Mouse (Mus musculus) heart, embryonic 11.5 days (tissue): ENCODE results near the gene Dus1l. TPM values are rescaled to one million over a fixed set of nuclear protein-coding genes. Genes with fewer than 3 reads are reported as not detected.
A peak's percentile ranks its signal among the peaks of the same experiment; 100 is the strongest.
"Not testable (repeated sequence)": the region's sequence is repeated elsewhere in the genome, so short reads cannot be mapped to it uniquely, and the experiment has no call there.

Source experiments
- ATAC-seq: fragments of 200-750 bp; cut with Nextera tagmentation; replicated peaks from 2 replicates; pipeline ENCODE4 v1.8.0; 2017; ENCODE audit warnings: moderate library complexity; ENCODE audit not compliant: insufficient number of reproducible peaks, low FRiP score, low TSS enrichment
- H3K27ac ChIP-seq: fragments of 300-500 bp; sonication (generic); 2 replicates; pipeline ENCODE4 v1.5.1; 2014; ENCODE audit warnings: mild to moderate bottlenecking, low read depth, low read length
- H3K27me3 ChIP-seq: fragments of 300-500 bp; sonication (generic); 2 replicates; pipeline ENCODE4 v1.6.1; 2014; ENCODE audit warnings: mild to moderate bottlenecking, low read length, mixed read lengths; ENCODE audit not compliant: control insufficient read depth, insufficient read depth
- H3K36me3 ChIP-seq: fragments of 300-500 bp; sonication (generic); 2 replicates; pipeline ENCODE4 v1.6.1; 2014; ENCODE audit warnings: mild to moderate bottlenecking, low read length, moderate library complexity, mixed read lengths; ENCODE audit not compliant: control insufficient read depth, insufficient read depth
- H3K4me1 ChIP-seq: fragments of 300-500 bp; sonication (generic); 2 replicates; pipeline ENCODE4 v1.6.1; 2014; ENCODE audit warnings: low read length; ENCODE audit not compliant: control insufficient read depth, insufficient read depth
- H3K4me2 ChIP-seq: fragments of 300-500 bp; sonication (generic); 2 replicates; pipeline ENCODE4 v1.6.1; 2014; ENCODE audit warnings: mild to moderate bottlenecking, moderate library complexity
- H3K4me3 ChIP-seq: fragments of 300-500 bp; sonication (generic); 2 replicates; pipeline ENCODE4 v1.5.1; 2014; ENCODE audit warnings: low read depth, low read length
- H3K9ac ChIP-seq: fragments of 300-500 bp; sonication (generic); 2 replicates; pipeline ENCODE4 v1.6.1; 2014; ENCODE audit warnings: mild to moderate bottlenecking, low read depth, low read length, moderate library complexity
- H3K9me3 ChIP-seq: fragments of 300-500 bp; sonication (generic); replicated peaks from 2 replicates; pipeline ENCODE4 v1.6.1; 2016; ENCODE audit warnings: low read length; ENCODE audit not compliant: control insufficient read depth
- WGBS: fragments of 180-500 bp; shearing (Covaris S2); extraction: QIAGEN DNeasy Blood & Tissue Kit; methylation state at CpG from one replicate; pipeline ENCODE4 v1.1.7; 2014; ENCODE audit not compliant: insufficient replicate concordance; 5-methylcytosine and 5-hydroxymethylcytosine counted together
- polyA plus RNA-seq: library from polyadenylated mRNA; unstranded; fragments of >200 nt; fragmentation: Nextera tagmentation; extraction: Ambion mirVana; gene quantifications from 2 replicates; pipeline ENCODE4 v1.2.1, GENCODE M21; 2014

Dus1l gene
- polyA plus RNA-seq, 1 experiment from 2014 or later, result 59.9 TPM

DNA sequence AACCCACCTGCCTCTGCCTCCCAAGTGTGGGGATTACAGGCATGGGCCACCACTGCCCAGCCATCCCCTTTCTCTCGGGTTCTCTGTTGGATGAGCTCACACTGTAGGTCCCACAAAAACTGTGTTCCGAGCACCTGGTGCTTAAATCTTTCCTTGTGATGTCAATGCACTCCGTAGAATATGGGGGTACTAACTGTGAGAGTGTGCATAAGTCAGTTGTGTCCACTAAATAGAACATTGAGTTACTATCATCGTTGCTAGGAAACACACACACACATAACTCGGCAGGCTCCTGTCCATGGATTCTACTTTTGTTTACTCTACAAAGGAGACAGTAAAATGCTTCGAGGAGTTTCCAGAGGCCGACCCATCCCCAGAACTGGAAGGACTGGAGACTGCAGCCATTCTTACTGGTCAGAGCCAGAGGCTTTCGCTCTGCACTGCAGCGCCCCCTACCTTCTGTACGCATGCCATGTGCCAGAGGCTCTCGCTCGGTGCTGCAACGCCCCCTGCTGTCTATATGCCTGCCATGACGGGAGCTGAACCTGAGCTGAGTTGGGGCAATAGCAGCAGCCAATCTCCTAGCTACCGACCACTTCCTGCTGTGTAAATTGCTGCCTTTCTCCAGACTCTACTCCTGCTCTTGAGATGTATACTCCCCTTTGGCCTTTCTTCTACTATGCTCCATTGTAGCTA is 20.3 kb downstream of the Dus1l start:
- no peak overlapping the region for H3K27ac ChIP-seq
- no peak overlapping the region for H3K4me3 ChIP-seq
- no peak overlapping the region for H3K4me2 ChIP-seq
- H3K27me3 ChIP-seq, result peaks cover 6% of the 10 kb centered on the region; the same call in 1 of the 2 replicates
- 29% methylated on average over 15 of the region's 15 CpGs for WGBS
- H3K9ac ChIP-seq, result no peak overlapping the region
- ATAC-seq, result peak; percentile 55
- H3K4me1 ChIP-seq, result no peaks in the 10 kb centered on the region
- H3K36me3 ChIP-seq, result no peaks in the 10 kb centered on the region
- no peaks in the 10 kb centered on the region for H3K9me3 ChIP-seq

DNA sequence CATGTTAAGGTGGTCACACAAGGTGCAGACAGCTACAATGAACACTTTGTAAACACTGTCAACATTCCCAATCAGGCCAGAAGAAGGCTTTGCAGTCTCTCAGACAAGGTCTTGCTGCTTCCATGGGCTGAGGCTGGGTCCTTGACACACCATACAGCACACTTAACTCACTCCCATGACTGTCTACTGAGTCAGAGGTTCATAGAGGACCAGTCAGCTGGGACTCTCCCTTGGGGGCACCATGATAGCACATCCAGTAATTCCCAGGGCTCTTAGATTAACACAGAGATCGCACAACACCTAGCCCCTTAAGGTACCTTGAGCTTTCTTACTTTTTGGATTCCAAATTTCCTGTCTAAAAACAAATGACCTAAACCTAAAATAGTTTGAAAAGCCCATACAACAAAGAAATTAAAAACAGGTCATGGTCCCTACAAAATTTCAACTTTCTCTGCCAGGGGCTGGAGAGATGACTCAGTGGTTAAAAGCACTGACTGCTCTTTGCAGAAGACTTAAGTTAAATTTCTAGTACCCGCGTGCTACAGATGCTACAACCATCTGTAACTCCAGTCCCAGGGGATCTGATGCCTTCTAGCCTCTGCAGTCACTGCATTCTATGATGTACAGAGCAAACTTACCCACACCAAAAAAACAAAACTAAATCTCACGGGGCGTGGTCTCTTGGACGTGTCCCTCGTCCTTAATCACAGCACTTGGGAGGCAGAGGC is 22.6 kb downstream of the Dus1l start:
- no peaks in the 10 kb centered on the region for H3K36me3 ChIP-seq
- H3K4me1 ChIP-seq, result no peaks in the 10 kb centered on the region
- no peaks in the 10 kb centered on the region for H3K9me3 ChIP-seq
- 74% methylated on average over 7 of the region's 7 CpGs for WGBS
- peaks cover 6% of the 10 kb centered on the region; the same call in 1 of the 2 replicates for H3K27me3 ChIP-seq
- ATAC-seq, result no peak
- H3K27ac ChIP-seq, result no peak overlapping the region
- H3K4me3 ChIP-seq, result no peak overlapping the region
- H3K4me2 ChIP-seq, result no peak overlapping the region
- H3K9ac ChIP-seq, result no peak overlapping the region

DNA sequence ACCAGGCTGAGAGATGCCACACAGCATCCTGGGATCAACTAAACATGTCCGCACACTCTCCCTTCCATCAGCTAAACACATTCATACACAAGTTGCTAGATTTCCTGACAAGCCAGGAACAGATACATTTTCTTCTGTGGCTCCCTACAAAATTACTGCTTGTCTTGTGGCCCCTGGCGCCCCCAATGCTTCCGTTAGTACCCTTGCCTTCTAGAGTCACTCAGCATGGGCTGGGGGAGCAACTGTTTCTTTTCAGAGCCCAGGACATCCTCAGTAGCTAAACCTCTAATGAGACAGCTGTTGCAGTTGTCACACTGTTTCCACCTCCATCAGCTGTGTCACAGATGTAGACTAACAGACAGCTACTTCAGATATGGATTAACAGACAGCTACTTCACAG is 23.5 kb downstream of the Dus1l start:
- Histone ChIP-seq H3K4me1 (no peaks in the 10 kb centered on the region), H3K9me3 (no peaks in the 10 kb centered on the region), H3K36me3 (no peaks in the 10 kb centered on the region), H3K9ac (no peak overlapping the region), H3K4me2 (no peak overlapping the region), H3K27me3 (0 out of 2 replicates have a peak, but pooled peaks cover 3% of the 10 kb centered on the region), H3K4me3 (no peak overlapping the region), H3K27ac (no peak overlapping the region)
- ATAC-seq, result no peak
- WGBS, result 73% methylated on average over 3 of the region's 3 CpGs

DNA sequence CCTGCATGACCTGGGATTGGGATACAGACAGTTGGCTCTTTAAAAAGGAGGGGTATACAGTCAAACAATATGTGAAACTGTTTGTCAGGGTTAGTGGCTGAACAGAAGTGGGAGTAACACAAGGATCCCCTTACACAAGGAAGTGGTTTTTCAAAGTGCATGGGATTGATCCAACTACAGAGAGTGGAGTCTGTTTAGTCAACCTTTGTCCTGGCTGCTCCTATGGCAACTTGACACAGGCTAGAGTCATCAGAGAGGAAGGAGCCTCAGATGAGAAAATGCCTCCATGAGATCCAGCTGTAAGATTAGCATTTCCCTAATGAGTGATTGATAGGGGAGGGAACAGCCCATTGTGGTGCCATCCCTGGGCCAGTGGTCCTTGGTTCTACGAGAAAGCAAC is 28.0 kb downstream of the Dus1l start:
- no peaks in the 10 kb centered on the region for H3K4me1 ChIP-seq
- ATAC-seq, result no peak
- 52% methylated on average over 1 of the region's 1 CpGs for WGBS
- H3K9ac ChIP-seq, result no peak overlapping the region
- no peak overlapping the region for H3K4me2 ChIP-seq
- H3K9me3 ChIP-seq, result no peaks in the 10 kb centered on the region
- no peaks in the 10 kb centered on the region for H3K36me3 ChIP-seq
- H3K27ac ChIP-seq, result no peak overlapping the region
- H3K27me3 ChIP-seq, result peaks cover 15% of the 10 kb centered on the region
- H3K4me3 ChIP-seq, result no peak overlapping the region

DNA sequence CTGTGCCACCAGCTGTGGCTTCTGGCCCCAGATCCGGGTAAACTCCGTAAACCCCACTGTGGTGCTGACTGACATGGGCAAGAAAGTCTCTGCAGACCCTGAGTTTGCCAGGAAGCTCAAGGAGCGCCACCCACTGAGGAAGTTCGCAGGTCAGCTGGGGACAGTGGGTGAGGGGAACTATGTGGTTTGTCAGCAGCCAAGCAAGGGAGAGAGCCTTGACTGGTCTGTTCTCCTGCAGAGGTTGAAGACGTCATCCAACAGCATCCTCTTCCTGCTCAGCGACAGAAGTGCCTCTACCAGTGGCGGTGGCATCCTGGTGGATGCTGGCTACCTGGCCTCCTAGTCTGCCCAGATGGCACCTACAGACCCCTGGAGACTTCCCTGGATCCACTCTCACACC is 29.2 kb downstream of the Dus1l start:
- H3K36me3 ChIP-seq, H3K4me3 ChIP-seq, H3K9me3 ChIP-seq, H3K27ac ChIP-seq, H3K9ac ChIP-seq, H3K4me1 ChIP-seq, ATAC-seq, H3K4me2 ChIP-seq: not testable (repeated sequence)
- 68% methylated on average over 4 of the region's 7 CpGs for WGBS
- H3K27me3 ChIP-seq, result peaks cover 21% of the 10 kb centered on the region

DNA sequence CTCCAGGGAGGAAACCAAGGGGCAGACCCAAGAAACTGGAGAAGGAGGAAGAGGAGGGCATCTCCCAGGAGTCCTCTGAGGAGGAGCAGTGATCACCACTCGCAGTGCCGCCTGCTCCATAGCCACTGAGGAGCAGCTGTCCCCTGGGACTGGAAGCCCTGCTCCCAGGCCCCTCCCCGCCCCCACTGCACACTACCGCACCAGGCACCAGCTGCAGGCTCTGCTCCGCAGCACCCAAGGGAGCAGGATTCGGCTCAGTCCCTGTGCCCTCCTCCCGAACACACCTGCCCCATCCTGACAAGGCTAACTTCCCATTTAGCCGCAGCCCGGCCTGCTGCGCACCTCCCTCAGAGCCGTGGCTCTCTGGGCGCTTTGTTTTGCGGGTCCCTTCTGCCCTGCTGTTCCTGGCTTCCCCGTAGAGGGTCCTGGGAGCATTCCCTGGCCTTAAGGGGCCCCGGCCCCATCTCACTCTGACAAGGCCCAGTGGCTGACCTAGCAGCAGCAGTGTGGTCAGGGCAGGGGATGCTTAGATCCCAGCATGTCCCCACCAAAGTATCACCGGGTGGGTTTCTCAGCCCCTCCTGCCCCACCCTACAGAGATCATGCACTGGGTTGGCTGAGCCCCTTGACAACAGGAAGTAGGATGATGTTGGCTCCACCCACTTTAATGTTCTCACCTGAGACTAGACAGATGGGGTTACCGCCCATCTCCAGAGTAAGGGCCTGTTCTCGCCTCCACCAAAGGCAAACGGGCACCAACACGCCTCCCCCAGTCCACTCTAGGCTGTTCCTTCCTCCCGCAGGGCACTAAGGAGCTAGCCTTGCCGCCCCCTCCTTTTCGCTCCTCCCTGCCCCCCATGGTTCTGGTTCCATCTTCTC is 32.8 kb downstream of the Dus1l start:
- not testable (repeated sequence) for H3K9ac ChIP-seq, H3K9me3 ChIP-seq, H3K27ac ChIP-seq, H3K36me3 ChIP-seq, H3K4me3 ChIP-seq, H3K4me1 ChIP-seq, ATAC-seq
- WGBS, result 0% methylated on average over 3 of the region's 23 CpGs
- peaks cover 25% of the 10 kb centered on the region for H3K27me3 ChIP-seq
- H3K4me2 ChIP-seq, result peak overlapping the region; percentile 49

DNA sequence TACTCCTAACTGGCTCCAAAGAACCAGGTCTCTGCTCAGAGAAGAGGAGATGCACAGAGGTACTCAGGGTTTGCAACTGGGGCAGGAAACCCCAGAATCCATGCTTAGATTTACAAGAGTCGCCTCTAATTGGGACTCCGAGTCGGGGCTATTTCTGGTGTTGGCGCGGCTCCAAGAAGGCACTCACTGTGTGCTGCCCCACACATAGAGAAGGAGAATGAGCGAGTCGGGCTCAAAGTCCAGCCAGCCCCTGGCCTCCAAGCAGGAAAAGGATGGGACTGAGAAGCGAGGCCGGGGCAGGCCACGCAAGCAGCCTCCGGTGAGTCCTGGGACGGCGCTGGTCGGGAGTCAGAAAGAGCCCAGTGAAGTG is 33.5 kb downstream of the Dus1l start, which contains the start of gene Hmga1b:
Gene Hmga1b (plus strand): TSS at position 123 of the 370 bp plus-strand sequence.
- H3K4me2 ChIP-seq, result peak within 1 kb of the TSS; percentile 49
- not testable (repeated sequence) for ATAC-seq

DNA sequence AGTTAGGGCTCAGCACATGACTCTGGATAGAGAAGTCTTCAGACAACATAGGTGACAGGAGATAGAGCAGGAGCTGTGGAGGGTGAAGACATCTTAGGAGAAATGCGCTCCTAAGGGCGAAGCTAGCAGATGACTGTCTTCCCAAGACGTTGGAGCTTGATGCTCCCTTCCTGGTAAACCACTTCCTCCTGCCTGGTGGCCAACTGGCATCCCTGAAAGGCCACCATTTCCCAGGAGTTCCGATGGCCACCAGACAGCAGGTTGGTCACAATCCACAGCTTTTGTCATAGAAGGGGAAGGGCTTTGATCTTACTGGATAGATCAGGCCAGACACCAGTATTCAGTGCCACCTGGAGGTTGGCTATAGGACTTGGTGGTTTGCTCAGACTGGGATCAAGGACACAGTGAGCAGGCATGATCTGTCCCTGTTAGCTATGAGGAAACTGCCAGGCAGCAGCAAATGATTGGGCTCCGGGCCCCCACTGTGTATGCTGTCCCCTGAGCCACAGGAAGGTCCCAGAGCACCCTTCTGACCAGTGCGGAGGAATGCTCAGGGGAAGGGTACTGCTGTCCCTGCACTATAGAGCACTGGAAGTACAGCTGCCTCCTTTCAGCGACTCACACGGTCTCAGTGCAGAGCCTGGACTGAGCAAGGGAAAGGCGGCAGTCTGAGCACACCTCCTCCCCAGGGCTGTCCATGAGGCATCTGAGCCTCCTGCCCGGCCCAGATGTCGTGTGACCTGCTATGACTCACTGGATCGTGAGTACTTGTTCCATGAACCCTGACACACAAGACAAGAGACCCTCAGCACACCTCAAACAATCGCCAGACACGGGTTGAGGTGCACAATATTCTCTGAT is 34.2 kb downstream of the Dus1l start:
- 57% methylated on average over 14 of the region's 14 CpGs for WGBS

More for the DNA sequence above, 33.5 kb downstream of the Dus1l start, which contains the start of gene Hmga1b:
- H3K4me1 ChIP-seq, H3K27ac ChIP-seq, H3K4me3 ChIP-seq, H3K36me3 ChIP-seq, H3K9ac ChIP-seq: not testable (repeated sequence)
- Histone ChIP-seq H3K27me3 (peaks cover 25% of the 10 kb centered on the region), H3K9me3 (peaks cover 12% of the 10 kb centered on the region)
- 13% methylated on average over 14 of the region's 14 CpGs for WGBS

More for the DNA sequence above, 34.2 kb downstream of the Dus1l start:
- Histone ChIP-seq H3K9ac (no peak overlapping the region), H3K9me3 (peaks cover 12% of the 10 kb centered on the region), H3K4me1 (peaks cover 6% of the 10 kb centered on the region), H3K36me3 (no peaks in the 10 kb centered on the region), H3K27ac (no peak overlapping the region), H3K4me3 (no peak overlapping the region), H3K27me3 (peaks cover 25% of the 10 kb centered on the region), H3K4me2 (peak overlapping the region; percentile 49)
- ATAC-seq, result no peak
